Mouse (Mus musculus) ES-Bruce4 (cell line): ENCODE data around the gene Cmpk1. TPM values are rescaled to one million over a fixed set of nuclear protein-coding genes. Genes with fewer than 3 reads are reported as not detected.

Source experiments
- H3K27ac ChIP-seq: 2 replicates; pipeline ENCODE4 v1.5.1; 2012; ENCODE audit warnings: low read length, inconsistent platforms; ENCODE audit not compliant: insufficient read depth
- H3K27me3 ChIP-seq: 2 replicates; pipeline ENCODE4 v1.6.1; 2012; ENCODE audit warnings: mild to moderate bottlenecking, low read length, inconsistent platforms; ENCODE audit not compliant: control insufficient read depth, poor library complexity, insufficient read depth, severe bottlenecking
- H3K36me3 ChIP-seq: 2 replicates; pipeline ENCODE4 v1.6.1; 2012; ENCODE audit warnings: inconsistent platforms, mild to moderate bottlenecking, low read length, moderate library complexity; ENCODE audit not compliant: control insufficient read depth, poor library complexity, insufficient read depth, severe bottlenecking
- H3K4me1 ChIP-seq: one replicate; pipeline ENCODE4 v1.8.1; 2011; ENCODE audit warnings: low read length; ENCODE audit not compliant: control insufficient read depth, insufficient read depth
- H3K4me3 ChIP-seq: 2 replicates; pipeline ENCODE4 v1.5.1; 2011; ENCODE audit warnings: low read depth, mild to moderate bottlenecking, low read length
- H3K9ac ChIP-seq: 2 replicates; pipeline ENCODE4 v1.6.1; 2012; ENCODE audit warnings: low read depth, mild to moderate bottlenecking, inconsistent platforms; ENCODE audit not compliant: poor library complexity, severe bottlenecking
- H3K9me3 ChIP-seq: replicated peaks from 2 replicates; pipeline ENCODE4 v1.6.1; 2012; ENCODE audit warnings: mild to moderate bottlenecking, low read length, inconsistent platforms; ENCODE audit not compliant: control insufficient read depth, poor library complexity, insufficient read depth, severe bottlenecking
- CTCF ChIP-seq: IDR thresholded peaks from one replicate; pipeline ENCODE4 v1.8.1; 2011; ENCODE audit warnings: low read depth, low read length
- POLR2A ChIP-seq: IDR thresholded peaks from one replicate; pipeline ENCODE4 v1.8.1; 2011; ENCODE audit warnings: low read length; ENCODE audit not compliant: insufficient read depth
- polyA plus RNA-seq: library from polyadenylated mRNA; stranded (reverse); fragments of >200 nt; gene quantifications from 2 replicates; pipeline ENCODE4 v1.2.4, GENCODE M21; 2011; ENCODE audit warnings: low read depth; ENCODE audit not compliant: missing spikeins, insufficient read depth, insufficient read length

Cmpk1 gene
- polyA plus RNA-seq, 1 experiment, result 65.7 TPM

GRCm38 (mm10) chr4:114909602-114910484 is 77.2 kb downstream of the Cmpk1 start:
- Histone ChIP-seq H3K4me3 (peak overlapping the region; percentile 66), H3K9ac (peak overlapping the region; percentile 58), H3K4me1 (no peaks in the 10 kb centered on the region), H3K27ac (no peak overlapping the region), H3K36me3 (no peaks in the 10 kb centered on the region), H3K27me3 (peaks cover 46% of the 10 kb centered on the region), H3K9me3 (no peaks in the 10 kb centered on the region)
- TF ChIP-seq CTCF (peak; percentile 89), POLR2A (no peak)

Other genes with a start within 250 kb of the Cmpk1 start
- gene Gm12830, start 165.5 kb downstream of the Cmpk1 start, polyA plus RNA-seq, result not detected in 2 replicates
- not detected in 2 replicates for gene Foxd2, start 78.4 kb downstream of the Cmpk1 start, polyA plus RNA-seq
- gene Foxe3, start 61.2 kb downstream of the Cmpk1 start, polyA plus RNA-seq, result not detected in 2 replicates
- 23.5 and 25.3 TPM in 2 replicates for gene Stil, start 12.9 kb upstream of the Cmpk1 start, polyA plus RNA-seq
- gene Tal1, start 69.2 kb upstream of the Cmpk1 start, polyA plus RNA-seq, result 0.37 and 0.61 TPM in 2 replicates
- gene Pdzk1ip1, start 101.5 kb upstream of the Cmpk1 start, polyA plus RNA-seq, result 3.4 and 4.7 TPM in 2 replicates
- gene Cyp4x1, start 147.0 kb upstream of the Cmpk1 start, polyA plus RNA-seq, result 0.43 and 0.52 TPM in 2 replicates